Mouse (Mus musculus) hindbrain, postnatal 0 days (tissue): ENCODE data around the gene Trak1. TPM values are rescaled to one million over a fixed set of nuclear protein-coding genes. Genes with fewer than 3 reads are reported as not detected.
A peak's percentile ranks its signal among the peaks of the same experiment; 100 is the strongest.

Experiments
- ATAC-seq: fragments of 200-750 bp; cut with Nextera tagmentation; 2 replicates; pipeline ENCODE4 v1.8.0; 2017; ENCODE audit warnings: mild to moderate bottlenecking, moderate TSS enrichment, moderate library complexity
- DNase-seq: peaks from one replicate; pipeline ENCODE4 v3.0.0-alpha.2; 2015; ENCODE audit warnings: low spot score
- H3K27ac ChIP-seq: fragments of 300-500 bp; sonication (generic); 2 replicates; pipeline ENCODE4 v1.5.1; 2014; ENCODE audit warnings: mild to moderate bottlenecking
- H3K27me3 ChIP-seq: fragments of 300-500 bp; sonication (generic); 2 replicates; pipeline ENCODE4 v1.6.1; 2014; ENCODE audit warnings: low read length, mixed read lengths; ENCODE audit not compliant: insufficient read depth
- H3K36me3 ChIP-seq: fragments of 300-500 bp; sonication (generic); 2 replicates; pipeline ENCODE4 v1.6.1; 2014; ENCODE audit warnings: low read length, mixed read lengths; ENCODE audit not compliant: insufficient read depth
- H3K4me1 ChIP-seq: fragments of 300-500 bp; sonication (generic); 2 replicates; pipeline ENCODE4 v1.6.1; 2014; ENCODE audit warnings: antibody characterized with exemption, low read length, mixed read lengths; ENCODE audit not compliant: insufficient read depth
- H3K4me2 ChIP-seq: fragments of 300-500 bp; sonication (generic); 2 replicates; pipeline ENCODE4 v1.6.1; 2014; ENCODE audit warnings: low read depth, mild to moderate bottlenecking, low read length, moderate library complexity, mixed read lengths
- H3K4me3 ChIP-seq: fragments of 300-500 bp; sonication (generic); 2 replicates; pipeline ENCODE4 v1.5.1; 2014; ENCODE audit warnings: low read length
- H3K9ac ChIP-seq: fragments of 300-500 bp; sonication (generic); replicated peaks from 2 replicates; pipeline ENCODE4 v1.6.1; 2014; ENCODE audit warnings: mild to moderate bottlenecking, low read length, moderate library complexity, mixed read lengths
- H3K9me3 ChIP-seq: fragments of 300-500 bp; sonication (generic); 2 replicates; pipeline ENCODE4 v1.6.1; 2016; ENCODE audit warnings: low read length, mixed read lengths
- CTCF ChIP-seq: IDR thresholded peaks from 2 replicates; pipeline ENCODE4 v1.5.1; 2016; ENCODE audit warnings: antibody characterized with exemption, control low read depth, low read depth
- WGBS: fragments of 180-500 bp; shearing (Covaris S2); extraction: QIAGEN DNeasy Blood & Tissue Kit; methylation state at CpG from one replicate; pipeline ENCODE4 v1.1.7; 2014; 5-methylcytosine and 5-hydroxymethylcytosine counted together
- polyA plus RNA-seq: library from polyadenylated mRNA; unstranded; fragments of >200 nt; fragmentation: Nextera tagmentation; extraction: Ambion mirVana; gene quantifications from 2 replicates; pipeline ENCODE4 v1.2.1, GENCODE M21; 2015
- total RNA-seq: library from RNA; depleted of rRNA; stranded (reverse); fragments of >200 nt; gene quantifications from 2 replicates; pipeline ENCODE4 v1.2.3, GENCODE M21; 2014

The Trak1 gene
- total and polyA plus RNA-seq, 2 experiments from 2014 or later = 57.8 to 129 TPM

GRCm38 (mm10) chr9:121388273-121388931 is 91.1 kb downstream of the Trak1 start:
- Histone ChIP-seq H3K4me2 (no peak overlapping the region), H3K36me3 (no peaks in the 10 kb centered on the region), H3K9me3 (no peaks in the 10 kb centered on the region), H3K27me3 (no peaks in the 10 kb centered on the region), H3K27ac (peak overlapping the region; percentile 29; the same call in 1 of the 2 replicates), H3K9ac (no peak overlapping the region), H3K4me3 (no peak overlapping the region), H3K4me1 (peaks cover 3% of the 10 kb centered on the region; the same call in 1 of the 2 replicates)
- ATAC-seq (no peak), DNase-seq (no peak)
- 53% methylated on average over 13 of the region's 13 CpGs for WGBS
- no peak for TF ChIP-seq CTCF

DNA sequence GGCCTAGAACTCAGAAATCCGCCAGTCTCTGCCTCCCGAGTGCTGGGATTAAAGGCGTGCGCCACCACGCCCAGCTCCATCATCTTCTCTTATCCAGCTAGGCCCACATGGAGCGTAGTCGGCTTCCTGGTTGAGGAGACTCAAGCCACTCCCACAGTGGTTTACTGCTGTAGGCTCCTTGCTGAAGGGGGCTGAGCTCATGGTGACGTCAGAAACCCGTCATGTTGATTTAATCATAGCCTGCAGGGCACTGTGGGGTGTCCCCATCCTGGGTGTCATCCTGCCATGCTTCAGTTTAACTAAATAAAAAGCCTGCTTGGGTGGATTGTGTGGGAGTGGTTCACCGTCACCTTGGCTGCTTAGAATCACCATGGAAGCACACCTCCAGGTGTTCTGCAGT is 92.0 kb downstream of the Trak1 start:
- no peak overlapping the region for H3K9ac ChIP-seq
- no peak for ATAC-seq
- no peak for DNase-seq
- 87% methylated on average over 10 of the region's 10 CpGs for WGBS
- no peaks in the 10 kb centered on the region for H3K9me3 ChIP-seq
- no peak for TF ChIP-seq CTCF
- no peak overlapping the region for H3K27ac ChIP-seq
- no peaks in the 10 kb centered on the region for H3K27me3 ChIP-seq
- no peak overlapping the region for H3K4me3 ChIP-seq
- H3K4me2 ChIP-seq = no peak overlapping the region
- peaks cover 4% of the 10 kb centered on the region; the same call in 1 of the 2 replicates for H3K36me3 ChIP-seq
- peaks cover 3% of the 10 kb centered on the region; the same call in 1 of the 2 replicates for H3K4me1 ChIP-seq

DNA sequence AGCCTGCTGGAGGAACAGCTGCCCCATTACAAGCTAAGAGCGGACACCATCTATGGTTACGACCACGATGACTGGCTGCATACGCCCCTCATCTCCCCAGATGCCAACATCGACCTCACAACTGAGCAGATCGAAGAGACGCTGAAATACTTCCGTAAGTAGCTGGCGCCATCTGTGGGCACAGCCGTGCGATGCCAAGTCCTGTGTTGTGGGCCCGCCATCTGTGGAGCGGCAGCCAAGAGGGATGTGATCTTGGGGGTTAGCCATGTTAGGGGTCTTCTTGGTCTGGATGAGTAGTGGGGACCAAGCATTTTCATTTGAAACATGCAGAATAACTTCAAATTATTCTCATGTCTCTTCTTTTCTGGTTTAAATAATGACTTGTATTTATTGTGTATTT is 94.6 kb downstream of the Trak1 start:
- 85% methylated on average over 13 of the region's 13 CpGs for WGBS
- DNase-seq = peak; percentile 67
- H3K27ac ChIP-seq = no peak overlapping the region

DNA sequence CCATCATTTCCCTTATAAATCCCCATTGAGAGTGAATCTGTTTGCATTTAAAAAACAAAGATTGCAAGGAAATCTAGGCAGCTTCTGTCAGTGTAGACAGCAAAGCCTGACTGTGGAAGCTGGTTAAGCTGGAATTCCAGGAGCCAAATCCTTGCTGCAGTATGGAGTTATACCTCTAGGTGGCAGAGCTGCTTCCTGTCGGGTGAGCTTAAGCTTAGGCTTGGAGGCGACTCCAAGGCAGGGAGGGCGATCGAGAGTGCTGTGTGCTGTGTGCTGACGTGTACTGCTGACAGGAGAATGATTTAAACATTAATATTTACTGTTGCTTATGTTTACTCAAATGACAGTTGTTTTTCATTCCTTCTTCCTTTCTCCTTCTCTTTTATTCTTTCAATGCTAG is 95.1 kb downstream of the Trak1 start:
- ATAC-seq = peak; percentile 59; the same call in 1 of the 2 replicates
- H3K27ac ChIP-seq = no peak overlapping the region

More for the DNA sequence above, 94.6 kb downstream of the Trak1 start:
- Histone ChIP-seq H3K4me3 (no peak overlapping the region), H3K9ac (no peak overlapping the region), H3K4me2 (no peak overlapping the region), H3K36me3 (peaks cover 7% of the 10 kb centered on the region; the same call in 1 of the 2 replicates), H3K9me3 (no peaks in the 10 kb centered on the region), H3K4me1 (no peaks in the 10 kb centered on the region; the same call in 1 of the 2 replicates), H3K27me3 (no peaks in the 10 kb centered on the region)
- peak; percentile 30; the same call in 1 of the 2 replicates for ATAC-seq
- TF ChIP-seq CTCF = peak; percentile 50

GRCm38 (mm10) chr9:121393104-121393503 is 95.8 kb downstream of the Trak1 start:
- DNase-seq = no peak
- H3K9ac ChIP-seq = no peak overlapping the region
- TF ChIP-seq CTCF = peak; percentile 61
- H3K9me3 ChIP-seq = no peaks in the 10 kb centered on the region
- peaks cover 2% of the 10 kb centered on the region for H3K4me1 ChIP-seq
- no peak for ATAC-seq
- WGBS = 93% methylated on average over 4 of the region's 4 CpGs
- H3K36me3 ChIP-seq = peaks cover 7% of the 10 kb centered on the region; the same call in 1 of the 2 replicates
- H3K27me3 ChIP-seq = no peaks in the 10 kb centered on the region
- H3K4me2 ChIP-seq = no peak overlapping the region
- no peak overlapping the region for H3K4me3 ChIP-seq
- no peak overlapping the region for H3K27ac ChIP-seq

More for the DNA sequence above, 95.1 kb downstream of the Trak1 start:
- H3K4me1 ChIP-seq = no peaks in the 10 kb centered on the region; the same call in 1 of the 2 replicates
- peak; percentile 86 for TF ChIP-seq CTCF
- no peak overlapping the region for H3K4me3 ChIP-seq
- no peaks in the 10 kb centered on the region for H3K9me3 ChIP-seq
- H3K9ac ChIP-seq = no peak overlapping the region
- peaks cover 7% of the 10 kb centered on the region; the same call in 1 of the 2 replicates for H3K36me3 ChIP-seq
- H3K27me3 ChIP-seq = no peaks in the 10 kb centered on the region
- H3K4me2 ChIP-seq = no peak overlapping the region
- WGBS = 45% methylated on average over 5 of the region's 5 CpGs
- DNase-seq = peak; percentile 88

DNA sequence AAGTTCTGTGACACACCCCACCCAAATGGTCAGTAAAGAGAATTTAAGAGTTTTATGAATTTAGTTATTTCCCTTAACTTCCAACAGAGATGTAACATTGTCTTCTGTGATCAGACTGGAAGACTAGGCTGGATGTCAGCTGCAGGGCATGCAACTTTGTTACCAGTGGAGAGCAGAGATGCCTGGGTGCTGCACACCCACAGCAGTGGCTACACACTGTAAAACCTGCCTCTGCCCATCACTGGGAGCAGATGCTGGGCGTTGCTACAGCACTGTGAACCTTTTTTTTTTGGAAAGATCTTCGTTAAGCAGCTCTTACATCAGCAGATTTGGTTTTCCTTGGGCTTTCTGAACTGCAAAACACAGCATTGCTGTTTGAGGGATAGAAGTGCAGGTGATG is 97.6 kb downstream of the Trak1 start:
- H3K27ac ChIP-seq = no peak overlapping the region
- 80% methylated on average over 2 of the region's 2 CpGs for WGBS
- no peak overlapping the region for H3K4me3 ChIP-seq
- ATAC-seq (no peak), DNase-seq (no peak)
- no peaks in the 10 kb centered on the region for H3K9me3 ChIP-seq
- no peaks in the 10 kb centered on the region for H3K27me3 ChIP-seq
- no peak overlapping the region for H3K4me2 ChIP-seq
- no peak overlapping the region for H3K9ac ChIP-seq
- peaks cover 7% of the 10 kb centered on the region; the same call in 1 of the 2 replicates for H3K36me3 ChIP-seq
- TF ChIP-seq CTCF = no peak
- peaks cover 14% of the 10 kb centered on the region for H3K4me1 ChIP-seq

DNA sequence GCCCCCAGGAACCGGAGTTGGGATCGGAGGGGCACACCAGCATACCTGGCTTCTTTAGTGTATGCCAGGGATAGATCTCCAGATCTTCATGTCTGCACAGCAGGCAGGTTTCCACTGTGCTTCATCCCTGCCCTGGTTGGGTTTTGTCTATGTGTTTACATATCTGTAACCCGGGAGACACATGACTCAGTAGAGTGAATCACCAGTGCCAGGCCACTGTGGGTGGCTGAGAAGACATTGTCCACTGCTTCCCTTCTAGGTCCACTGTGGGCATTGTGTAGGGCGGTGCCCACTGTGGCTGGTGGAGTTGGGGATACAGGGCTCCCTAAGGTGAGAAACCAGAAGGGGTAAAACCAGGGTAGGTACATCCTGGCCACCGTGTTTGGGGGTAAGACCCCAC is 98.5 kb downstream of the Trak1 start:
- ATAC-seq (no peak), DNase-seq (no peak)
- H3K27ac ChIP-seq = no peak overlapping the region
- WGBS = 93% methylated on average over 5 of the region's 5 CpGs
- H3K27me3 ChIP-seq = no peaks in the 10 kb centered on the region
- H3K4me1 ChIP-seq = peaks cover 14% of the 10 kb centered on the region
- no peaks in the 10 kb centered on the region for H3K9me3 ChIP-seq
- no peak overlapping the region for H3K9ac ChIP-seq
- TF ChIP-seq CTCF = no peak
- no peak overlapping the region for H3K4me2 ChIP-seq
- peaks cover 7% of the 10 kb centered on the region; the same call in 1 of the 2 replicates for H3K36me3 ChIP-seq
- no peak overlapping the region for H3K4me3 ChIP-seq
